Mouse (Mus musculus) brain, adult 2 months (tissue): ENCODE results near the gene Rnd3.

Experiments
- DNase-seq: peaks from one replicate; pipeline ENCODE4 v3.0.0; 2011; ENCODE audit warnings: low read depth, low spot score

The Rnd3 gene

DNA sequence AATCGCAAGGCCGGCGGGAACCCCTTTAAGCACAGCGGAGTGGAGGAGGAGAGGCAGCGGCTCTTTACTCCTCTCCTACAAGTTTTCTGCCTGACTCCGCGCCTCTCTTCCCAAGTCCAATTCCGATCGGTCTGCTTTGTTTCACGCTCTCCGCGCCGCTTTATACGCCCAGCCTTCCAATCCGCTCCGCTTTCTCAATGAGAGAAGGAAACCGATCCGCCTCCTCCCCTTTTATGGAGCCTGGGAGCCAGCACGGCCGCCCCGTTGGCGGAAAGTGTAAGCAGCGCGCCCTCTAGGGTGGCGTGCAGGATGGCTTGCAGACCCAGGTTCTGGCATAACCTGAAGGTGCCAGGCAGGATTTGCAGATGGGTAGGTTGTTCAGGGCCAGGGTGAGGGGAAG is at the start of gene Rnd3:
Gene Rnd3, minus strand, starts transcription at position 137 of the 400 bp plus-strand sequence.
- peak; percentile 98 for DNase-seq

DNA sequence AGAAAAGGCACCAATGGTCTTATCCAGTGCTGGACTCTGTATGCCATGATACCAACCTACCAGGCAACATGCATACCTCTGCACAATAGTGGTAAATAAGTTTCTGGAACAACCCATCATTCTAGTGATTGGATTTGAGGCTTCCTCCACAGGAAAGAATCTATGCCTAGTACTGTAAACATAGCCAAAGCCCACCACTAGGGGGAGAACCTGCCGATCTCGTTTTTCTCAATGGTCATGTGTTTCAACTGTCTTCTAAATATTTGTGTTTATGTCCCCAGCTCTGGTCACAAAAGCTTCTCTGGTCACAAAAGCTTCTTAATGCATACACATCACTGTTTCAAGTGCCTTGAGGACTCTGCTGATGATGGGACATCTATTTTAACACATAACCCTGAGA is 43.4 kb upstream of the Rnd3 start:
- no peak for DNase-seq

DNA sequence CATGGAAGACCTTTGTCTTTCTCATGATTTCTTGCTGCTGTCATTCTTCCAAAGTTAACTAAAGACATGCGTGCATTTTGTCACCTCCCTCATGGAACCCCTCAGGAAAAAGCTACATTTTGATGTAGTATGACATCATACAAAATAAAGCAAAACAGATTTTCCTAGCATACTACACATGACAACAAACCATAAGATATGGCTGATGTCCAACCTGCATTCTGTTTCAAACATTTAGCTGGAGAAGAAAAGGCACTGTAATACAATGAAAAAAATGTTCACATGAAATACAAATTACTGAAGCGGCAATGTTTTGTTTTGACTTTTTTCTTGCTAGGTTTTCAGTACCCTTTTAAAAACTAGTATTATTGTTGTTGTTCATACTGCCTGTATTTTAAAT is 36.9 kb upstream of the Rnd3 start:
- no peak for DNase-seq

DNA sequence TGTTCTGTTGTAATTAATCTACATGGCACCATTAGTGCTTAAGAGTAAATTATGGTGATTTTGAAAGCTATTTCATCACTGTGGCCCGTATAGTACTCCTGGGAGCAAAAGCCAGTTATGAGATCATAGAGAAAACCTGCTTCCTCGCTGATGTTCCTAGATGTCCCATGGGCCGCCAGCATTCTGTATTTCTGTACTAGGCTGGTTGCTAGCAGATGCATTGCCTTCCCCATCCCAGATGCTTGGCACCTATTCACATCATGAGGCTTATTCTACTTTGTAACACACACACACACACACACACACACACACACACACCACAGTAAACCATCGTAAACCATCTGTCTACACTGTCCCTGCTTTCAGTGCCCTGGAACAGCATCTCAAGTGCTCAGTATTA is 34.1 kb upstream of the Rnd3 start:
- DNase-seq, result no peak

DNA sequence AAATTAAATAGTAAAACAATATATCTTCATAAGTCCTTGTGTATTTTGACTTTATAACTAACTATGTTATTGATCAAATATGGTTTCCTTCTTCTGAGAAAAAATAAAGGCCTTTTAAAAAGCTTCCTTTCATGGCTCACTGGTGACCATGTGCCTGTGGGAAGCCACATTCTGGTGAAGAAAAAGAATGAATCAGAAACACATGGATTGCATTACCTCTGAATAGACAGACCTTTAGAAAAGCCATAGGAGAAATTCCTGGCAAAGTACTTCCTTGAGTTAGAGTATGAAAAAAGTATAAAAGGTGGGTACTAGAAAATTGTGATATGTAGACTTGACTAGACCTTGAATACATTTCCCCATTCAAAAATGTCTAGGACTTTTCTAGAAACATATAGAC is 32.5 kb upstream of the Rnd3 start:
- DNase-seq, result no peak

DNA sequence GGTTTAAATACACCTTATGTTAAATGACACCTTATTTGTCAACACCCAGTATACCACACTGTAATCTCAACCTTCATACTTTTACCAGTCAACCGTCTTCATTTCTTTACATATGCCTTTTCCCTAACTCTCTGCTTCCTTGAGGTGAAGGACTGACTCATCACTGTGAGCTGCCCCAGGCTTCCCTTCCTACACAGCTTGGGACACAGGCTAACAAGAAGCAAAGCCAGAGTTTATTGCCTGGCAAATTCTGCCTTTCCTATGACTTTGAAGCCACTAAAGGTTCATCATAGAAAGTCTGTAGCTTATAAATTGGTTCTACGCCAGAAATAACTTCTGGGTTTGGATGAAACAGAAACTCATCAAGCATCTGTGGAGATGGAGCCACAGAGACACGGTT is 30.2 kb upstream of the Rnd3 start:
- DNase-seq, result peak; percentile 14

DNA sequence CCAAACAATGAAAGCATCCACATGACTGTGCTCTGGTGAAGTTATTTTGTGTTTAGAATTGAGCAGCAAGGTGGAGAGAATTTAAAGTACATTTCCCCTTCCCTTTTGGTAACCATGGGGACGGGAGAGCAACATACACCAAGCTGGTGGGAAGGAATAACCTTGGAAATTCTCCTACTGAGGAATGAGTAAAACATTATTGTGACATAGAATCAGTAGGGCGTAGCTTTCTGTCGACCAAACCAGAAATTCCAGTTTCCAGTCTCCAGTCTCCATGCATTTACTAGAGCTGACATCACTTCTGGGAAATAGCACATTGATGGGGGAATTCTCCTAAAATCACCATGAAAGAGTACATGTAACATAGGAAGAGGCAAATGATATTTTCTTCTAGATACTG is 28.7 kb upstream of the Rnd3 start:
- peak; percentile 15 for DNase-seq

DNA sequence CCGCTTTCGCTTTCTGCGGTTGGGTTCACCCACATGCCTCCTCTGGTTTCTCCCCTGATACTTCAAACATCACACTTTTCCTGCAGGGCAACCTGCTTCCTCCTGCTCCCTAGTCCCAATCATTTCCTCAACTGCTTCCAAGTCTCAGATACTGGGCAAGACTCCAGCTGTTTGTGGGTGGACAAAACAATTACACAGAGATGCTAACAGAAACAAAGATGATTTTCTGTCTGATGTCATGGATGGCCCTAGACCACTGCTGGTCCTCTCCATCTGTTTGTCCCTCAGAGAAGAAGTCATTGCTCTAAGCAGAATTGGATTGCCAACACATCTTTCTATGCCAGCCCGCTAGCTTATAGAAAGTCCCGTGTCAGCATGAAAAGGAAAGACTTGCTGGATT is 26.4 kb upstream of the Rnd3 start:
- DNase-seq, result peak; percentile 9

DNA sequence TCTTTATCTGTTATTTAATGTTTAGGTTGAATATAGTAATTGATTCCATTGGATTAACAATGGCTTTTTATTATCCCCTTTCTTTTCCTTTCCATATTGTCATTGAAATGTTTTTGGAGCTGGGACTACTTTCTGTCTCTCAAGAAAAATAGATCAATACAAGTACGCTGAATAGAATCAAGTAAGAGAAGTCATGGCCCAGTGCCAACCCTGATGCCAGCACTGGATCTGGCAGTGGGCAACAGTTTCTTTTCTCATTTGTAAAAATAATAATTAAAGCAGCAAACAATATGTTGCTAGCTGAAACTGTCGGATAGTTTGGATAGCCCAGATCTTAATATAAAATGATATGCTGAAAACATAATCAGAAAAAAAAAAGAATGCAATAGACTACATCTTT is 12.2 kb upstream of the Rnd3 start:
- DNase-seq, result no peak

DNA sequence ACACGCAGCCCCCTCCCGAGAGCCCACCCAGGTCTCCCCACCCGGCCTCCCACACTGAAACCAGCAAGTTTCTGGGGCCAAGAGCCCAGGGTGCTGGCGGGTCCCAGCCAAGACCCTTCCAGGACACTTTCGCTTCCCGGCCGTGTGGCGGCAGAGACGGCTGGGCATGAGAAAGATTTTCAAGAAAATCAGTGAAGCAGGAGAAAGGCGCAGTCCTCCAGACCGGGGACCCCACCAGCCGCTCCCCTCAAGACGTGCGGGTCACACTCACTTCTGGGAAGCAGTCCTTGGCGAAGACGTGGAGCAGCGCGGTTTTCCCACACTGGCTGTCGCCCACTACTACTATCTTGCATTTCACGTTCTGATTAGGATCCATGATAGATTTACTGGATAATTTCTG is 457 bp downstream of the Rnd3 start:
- DNase-seq, result peak; percentile 47

DNA sequence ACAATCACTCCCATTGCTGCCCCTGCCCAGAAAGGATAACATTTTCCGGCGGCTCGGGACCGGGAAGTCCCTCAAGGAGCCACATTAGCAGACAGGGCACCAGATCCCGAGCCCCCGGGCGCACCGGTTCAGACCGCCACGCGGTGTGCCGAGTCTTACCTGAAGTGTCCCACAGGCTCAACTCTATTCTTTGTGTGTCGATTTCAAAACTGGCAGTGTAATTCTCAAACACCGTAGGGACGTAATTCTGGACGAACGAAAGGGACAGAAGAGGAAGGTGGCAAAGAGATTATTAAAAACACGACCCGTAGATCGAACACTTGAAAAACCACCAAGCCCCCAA is 875 bp downstream of the Rnd3 start:
- DNase-seq, result no peak

DNA sequence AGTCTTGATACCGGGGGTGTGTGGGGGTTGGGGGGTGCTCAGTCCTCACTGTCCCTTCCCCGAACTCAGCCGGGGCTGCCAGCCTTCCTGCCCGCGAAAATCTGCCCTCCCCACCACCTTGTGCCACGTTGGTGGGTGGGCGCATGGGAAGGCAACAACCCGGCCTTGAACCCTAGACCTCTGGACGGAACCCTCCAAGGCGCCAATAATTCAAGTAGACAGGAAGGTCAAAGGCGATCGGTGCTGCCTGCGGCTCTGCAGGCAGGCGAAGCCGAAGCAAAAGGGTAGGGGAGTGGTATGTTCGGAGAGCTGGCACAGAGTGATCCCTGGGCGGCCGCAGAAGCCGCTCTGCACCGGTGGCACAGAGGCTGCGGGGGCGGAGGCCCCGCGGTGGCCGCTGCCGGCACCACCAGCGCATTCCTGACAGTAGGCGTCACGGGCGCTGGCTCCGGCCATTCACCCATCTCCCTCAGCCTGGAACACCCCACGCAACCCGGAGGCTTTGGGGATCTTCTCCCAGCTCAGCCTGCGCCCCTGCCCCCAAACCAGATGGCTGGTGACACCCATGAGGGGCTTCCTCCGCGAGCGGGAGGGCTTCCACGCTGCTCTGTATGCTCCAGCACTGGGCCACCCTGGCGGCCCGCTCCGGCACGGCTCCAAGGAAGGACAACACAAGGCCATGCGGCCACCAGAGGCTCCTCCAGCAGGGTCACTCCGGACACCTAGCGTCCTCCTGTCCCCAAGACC is 1.4 kb downstream of the Rnd3 start:
- peak; percentile 70 for DNase-seq

DNA sequence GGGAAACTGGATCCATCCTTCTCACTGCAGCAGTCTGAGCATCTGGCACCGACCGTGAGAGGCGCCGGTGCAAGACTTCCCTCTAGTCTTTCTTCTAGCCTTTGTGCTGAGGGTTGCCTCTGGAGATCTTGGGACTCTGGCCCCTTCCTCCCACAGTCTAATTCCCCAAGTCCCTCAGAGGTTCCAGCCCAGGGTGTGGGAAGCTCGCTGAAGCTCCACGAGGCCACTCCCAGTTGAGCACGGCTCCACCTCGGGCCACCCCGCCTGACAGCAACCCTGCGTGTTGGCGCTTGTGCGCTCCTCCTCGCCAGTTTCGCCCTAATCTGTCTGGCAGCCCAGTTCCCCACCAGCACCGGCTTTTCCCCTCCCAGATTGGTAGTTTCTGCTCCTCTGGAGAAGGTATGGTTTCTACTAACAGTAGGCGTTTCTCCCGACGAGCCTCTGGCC is 2.0 kb downstream of the Rnd3 start:
- peak; percentile 88 for DNase-seq

DNA sequence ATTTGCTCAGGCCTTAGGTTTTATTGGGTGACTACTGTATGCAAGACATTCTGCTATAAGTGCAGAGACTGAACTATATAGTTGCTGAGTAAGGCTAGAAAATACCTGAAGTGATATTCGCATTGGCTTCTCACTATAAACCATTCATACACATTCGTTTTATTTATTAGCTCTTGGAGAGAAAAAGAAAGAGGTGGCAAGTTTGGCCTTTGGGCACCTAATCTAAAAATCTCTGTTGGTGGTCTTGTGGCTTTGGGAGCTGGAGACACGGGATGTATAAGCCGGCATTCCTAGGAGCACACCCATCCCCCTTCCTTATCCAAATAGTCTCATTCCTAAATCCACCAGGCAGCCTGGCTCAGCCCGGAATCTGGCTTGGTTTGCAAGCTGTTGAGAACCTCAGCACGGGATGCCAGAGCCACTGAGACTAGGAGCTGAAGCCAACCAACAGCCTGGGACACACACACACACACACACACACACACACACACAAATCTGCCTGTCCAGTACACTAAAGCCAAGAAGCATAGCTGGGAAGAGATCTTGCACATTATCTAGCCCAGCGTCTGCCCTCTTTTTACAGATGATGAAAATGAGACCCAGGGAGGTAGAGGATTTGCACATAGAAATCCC is 3.0 kb downstream of the Rnd3 start:
- DNase-seq, result peak; percentile 86

DNA sequence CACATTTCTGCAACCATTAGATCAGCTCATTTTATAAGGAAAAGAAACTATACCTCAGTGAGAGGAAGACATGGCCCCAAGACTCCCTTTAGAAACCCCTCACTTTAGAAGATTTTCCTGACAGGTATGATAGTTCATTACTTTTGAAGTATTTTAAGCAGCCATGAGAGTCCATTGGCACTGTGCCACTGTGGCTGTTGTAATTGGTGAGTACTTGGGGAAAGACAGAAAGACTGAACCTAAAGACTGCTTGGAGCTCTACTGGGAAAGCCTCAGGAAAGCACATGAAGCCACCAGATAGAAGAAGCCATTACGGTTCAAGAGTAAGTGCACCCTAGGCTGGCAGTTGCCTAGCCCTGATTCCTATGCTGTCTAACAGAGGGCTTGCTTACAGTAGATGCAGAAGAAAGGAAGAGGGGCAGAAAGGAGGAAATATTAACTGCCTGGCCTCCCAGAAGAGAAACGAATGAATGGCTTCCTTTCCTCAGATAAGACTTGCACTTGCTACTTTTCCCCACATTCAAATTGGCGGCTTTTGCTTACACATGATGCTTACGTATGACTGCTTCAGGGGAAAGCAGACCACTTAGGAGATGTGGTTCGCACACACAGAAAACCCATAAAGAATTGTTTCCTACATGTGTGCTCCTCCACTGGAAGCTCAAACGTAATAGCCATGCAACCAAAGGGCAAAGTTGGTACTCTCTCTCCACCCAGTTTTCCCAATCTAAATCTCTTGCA is 4.4 kb downstream of the Rnd3 start:
- no peak for DNase-seq

DNA sequence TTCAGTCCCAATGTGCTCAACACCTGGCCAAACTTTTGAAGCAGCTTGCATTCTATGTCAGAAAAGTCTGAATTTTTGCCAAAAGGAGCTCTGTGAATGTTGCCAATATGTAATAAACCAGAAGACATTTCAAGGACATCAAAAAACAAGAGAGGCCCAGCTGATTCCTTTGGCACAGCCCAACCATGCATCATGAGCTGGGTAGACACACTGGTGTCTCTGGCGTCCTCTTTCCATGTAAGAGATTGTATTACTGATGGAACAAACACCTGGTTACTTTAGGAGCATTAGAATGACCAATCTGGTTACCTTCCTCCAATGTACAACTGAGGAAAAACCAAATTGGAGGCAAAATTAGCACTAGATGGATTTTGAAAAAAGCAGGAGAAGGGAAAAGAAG is 6.5 kb downstream of the Rnd3 start:
- DNase-seq, result no peak

DNA sequence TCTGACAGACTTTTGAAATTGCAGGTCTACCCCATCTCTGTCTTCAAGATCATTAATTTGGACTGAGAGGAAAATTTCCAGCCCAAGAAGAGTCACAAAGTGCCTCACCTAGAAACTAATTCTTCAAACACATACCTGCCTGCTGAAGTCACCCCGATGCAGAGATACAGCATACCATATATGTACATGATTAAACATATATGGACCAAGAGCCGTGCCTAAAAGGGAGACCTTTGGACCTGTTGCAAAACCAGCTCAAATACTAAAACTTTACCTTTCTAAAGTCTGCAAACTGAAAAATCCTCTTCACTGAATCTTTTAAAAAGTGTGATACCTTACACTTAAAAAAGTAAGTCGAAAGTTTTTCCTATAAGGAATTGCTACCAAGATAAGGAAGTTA is 7.6 kb downstream of the Rnd3 start:
- DNase-seq, result no peak

DNA sequence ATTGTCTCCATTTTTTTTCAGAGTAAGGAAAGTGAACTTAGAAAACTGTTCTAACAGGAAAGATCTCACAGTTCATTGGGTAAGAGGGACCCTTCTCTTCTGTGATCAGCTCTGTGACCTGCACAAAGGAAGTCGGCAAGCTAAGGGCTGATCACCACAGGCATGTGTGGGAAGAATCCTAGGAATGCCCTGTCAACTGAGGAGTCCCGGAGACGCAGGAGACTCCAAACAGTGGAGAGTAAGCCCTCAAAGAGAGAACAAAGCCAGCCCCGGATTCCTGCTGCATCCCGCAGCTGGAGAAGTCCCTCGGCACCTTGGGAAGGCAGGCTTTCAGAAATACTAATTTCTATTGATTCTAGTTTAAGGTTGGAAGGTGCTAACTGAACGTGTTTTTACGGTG is 8.4 kb downstream of the Rnd3 start:
- DNase-seq, result no peak

DNA sequence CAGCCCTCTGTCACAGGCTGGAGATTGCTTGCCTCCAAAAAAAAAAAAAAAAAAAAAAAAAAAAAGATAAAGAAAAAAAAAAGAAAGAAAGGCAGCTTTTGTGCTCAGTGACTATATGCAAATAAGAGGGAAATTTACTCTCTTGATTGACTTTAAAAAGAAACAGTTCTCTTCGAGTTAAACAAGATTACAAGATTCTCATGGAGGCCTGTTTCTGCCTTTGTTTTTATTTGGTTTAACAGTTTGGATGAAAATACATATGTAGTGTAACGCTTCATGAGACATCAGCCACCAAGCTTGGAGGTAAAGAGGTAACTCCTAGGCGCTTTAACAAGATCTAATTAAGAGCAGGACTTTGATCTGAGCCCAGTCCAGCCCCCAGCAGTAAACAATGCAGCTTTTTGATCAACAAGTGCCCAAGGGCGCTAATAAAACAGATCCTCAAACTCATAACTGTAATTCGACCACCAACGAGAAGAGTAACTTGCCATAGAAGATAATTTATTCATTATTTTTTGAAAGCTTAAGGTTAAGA is 8.9 kb downstream of the Rnd3 start:
- DNase-seq, result no peak

DNA sequence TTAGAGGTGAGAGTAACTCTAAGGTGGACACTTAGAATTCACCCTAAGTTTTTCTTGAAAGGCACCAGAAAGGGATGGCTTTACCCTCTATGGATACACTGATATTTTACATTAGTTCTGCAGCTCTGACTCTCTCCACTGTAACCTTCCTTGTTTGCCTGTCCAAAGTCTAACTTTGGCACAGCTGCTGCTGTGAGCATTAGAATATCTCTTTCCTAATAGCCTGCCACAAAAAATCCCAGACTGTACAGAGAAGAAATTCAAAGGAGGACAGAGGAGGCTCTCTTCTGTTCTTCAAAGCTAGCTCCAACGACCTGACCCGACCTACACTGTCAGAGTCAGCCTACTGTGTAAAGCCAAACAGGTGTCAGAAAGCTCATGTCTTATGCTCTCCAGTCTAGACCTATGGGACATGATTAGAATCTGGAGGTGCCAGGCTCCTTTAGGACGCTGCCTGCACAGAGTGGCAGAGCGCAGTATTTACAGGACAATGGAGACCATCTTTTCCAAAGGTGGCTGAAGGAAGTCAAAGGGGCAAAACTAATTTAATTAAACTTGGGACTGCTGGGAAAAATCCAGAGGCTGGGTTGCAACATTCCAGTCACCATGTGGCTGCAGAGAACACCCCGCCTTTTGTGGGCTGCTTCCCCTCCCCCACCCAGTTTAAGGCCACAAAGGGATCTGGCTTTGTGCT is 9.5 kb downstream of the Rnd3 start:
- peak; percentile 39 for DNase-seq

DNA sequence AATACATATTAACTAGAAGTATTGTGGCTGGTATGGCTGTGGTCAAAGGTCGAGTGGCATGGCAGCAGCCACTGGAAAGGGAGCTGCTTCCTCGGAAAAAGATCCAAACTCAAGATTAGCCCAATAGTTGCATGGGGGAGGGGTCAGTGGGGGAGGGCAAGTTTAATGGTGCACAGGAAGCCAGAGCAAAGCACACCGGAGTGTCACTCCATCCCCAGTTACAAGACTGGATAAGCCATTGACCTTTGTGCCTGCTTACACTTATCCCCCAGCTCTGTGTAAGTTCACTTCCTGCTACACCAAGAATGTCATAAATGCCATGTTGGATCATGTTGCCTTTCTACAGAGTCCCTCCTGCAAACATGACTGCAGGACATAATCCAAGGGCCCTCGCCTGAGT is 11.2 kb downstream of the Rnd3 start:
- DNase-seq, result no peak

DNA sequence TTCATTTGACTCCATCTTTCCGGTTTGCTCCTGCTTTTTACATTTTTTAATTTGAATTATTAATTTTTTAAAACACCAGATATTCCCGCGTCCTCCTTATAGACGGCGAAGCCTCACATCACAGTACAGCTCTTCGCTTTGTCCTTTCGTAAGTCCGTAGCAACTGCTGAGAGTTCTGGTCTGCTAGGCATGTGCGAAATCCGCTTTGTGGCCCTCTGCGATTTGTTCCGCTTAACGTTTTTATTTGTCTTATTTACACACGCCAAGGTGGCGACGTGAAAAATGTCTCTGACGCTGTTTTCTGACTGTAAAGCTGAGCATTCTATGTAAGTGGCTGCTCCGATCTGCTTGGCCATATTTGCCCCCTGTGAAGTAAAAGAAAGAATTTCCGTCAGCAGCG is 16.7 kb downstream of the Rnd3 start:
- DNase-seq, result no peak
